Mouse (Mus musculus): Measurements from ENCODE around the gene Hk2. TPM values are rescaled to one million over a fixed set of nuclear protein-coding genes. Genes with fewer than 3 reads are reported as not detected.
"Not testable (repeated sequence)": the region's sequence is repeated elsewhere in the genome, so short reads cannot be mapped to it uniquely, and the experiment has no call there.

The Hk2 gene
- total RNA-seq, 2 experiments from 2014 or later = 6.5 to 6.8 TPM

DNA sequence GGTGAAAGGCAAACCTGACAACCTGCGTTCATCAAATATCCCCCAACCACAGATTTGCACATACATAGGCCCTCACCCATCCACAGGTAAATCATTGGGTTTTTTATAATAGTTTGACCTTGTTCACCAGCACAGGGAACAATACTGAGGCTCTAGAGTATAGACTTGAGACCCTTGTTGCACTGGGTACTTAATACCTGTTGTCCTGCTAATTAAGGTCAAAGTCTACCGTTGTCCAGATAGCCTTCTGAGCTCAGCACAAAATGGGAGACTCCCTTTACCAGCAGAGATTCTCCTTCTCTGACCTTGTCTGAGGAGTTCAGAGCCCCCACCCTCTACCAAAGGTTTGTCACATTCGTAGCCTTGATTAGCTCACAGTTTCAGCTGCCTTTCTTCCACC lies 70.5 kb downstream of the Hk2 start:
- ATAC-seq (replicated peaks; ENCODE audit: low FRiP score, low TSS enrichment, poor library complexity, severe bottlenecking) = no peak

DNA sequence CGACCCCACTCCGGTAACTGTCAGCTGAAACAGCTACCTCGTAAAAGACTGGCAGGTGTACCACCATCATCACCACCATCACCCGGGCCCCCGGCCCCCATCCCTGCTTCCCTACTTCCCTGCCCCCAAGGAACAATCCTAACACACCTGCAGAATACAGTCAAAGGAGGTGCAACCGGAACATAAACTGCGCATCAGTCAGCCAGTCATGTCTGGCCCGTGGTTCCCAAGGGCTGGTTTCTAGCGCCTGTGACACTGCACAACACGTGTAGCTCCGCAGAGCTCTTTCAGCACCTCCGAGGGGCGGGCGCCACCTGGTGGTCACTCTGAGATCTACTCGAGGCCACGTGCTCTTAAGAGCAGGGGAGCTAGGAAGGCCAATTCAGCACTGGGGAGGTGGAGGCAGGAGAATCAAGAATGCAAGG lies 71.6 kb downstream of the Hk2 start:
- peak; percentile 99 for ATAC-seq (replicated peaks; ENCODE audit: low FRiP score, low TSS enrichment, poor library complexity, severe bottlenecking)

DNA sequence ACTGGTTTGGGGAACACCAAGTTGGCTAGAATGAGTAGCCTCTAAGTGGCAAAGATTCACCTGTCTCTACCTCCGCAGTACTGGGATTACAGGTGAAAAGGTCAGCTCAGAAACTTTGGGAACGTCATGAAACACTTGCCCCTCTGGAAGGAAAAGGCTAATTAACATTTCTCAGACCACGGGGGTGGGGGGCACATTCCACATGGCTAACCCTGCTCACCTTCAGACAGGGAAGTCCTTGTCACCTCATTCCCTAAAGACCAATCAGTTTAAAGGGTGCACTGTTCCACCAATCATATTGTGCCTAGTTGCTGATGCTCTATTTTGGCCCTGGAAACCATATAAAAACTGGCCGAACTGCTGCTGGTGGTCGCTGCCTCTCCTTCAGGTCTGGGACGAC lies 73.0 kb downstream of the Hk2 start:
- ATAC-seq (replicated peaks; ENCODE audit: low FRiP score, low TSS enrichment, poor library complexity, severe bottlenecking) = no peak

DNA sequence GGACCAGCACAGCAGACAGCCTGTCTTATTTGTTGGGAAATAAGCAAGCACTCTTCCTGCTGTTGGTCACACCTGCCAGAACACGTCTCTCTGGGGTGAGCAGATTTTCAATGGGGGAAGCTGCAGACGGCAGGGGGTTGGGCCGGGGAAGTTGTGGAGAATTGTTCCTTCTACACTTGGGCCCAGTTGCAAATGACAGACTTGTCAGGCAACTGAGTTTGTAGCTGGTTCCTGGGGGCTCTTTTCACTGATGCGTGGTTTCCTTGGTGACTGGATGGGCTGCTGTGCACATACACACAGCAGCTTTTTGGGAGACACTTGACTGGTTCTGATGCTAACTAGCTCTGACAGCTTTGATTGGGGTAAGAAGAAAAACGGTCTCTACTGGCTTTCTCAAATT lies 74.4 kb downstream of the Hk2 start:
- ATAC-seq (replicated peaks; ENCODE audit: low FRiP score, low TSS enrichment, poor library complexity, severe bottlenecking) = no peak

DNA sequence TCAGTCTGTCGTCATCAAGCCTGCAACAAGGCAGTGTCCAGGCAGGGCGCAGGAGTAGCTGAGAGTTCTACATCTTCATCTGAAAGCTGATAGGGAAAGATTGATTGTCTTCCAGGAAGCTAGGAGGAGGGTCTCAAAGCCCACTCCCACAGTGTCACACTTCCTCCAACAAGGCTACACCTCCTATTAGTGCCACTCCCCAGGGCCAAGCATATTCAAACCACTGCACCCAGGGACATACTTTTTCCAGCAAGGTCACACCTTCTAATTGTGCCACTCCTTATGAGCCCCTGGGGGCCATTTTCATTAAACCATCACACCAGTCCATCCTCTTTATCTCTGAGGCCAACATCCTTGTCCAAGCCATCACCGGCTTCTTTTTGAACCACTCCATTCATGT lies 77.5 kb downstream of the Hk2 start:
- ATAC-seq (replicated peaks; ENCODE audit: low FRiP score, low TSS enrichment, poor library complexity, severe bottlenecking) = no peak

DNA sequence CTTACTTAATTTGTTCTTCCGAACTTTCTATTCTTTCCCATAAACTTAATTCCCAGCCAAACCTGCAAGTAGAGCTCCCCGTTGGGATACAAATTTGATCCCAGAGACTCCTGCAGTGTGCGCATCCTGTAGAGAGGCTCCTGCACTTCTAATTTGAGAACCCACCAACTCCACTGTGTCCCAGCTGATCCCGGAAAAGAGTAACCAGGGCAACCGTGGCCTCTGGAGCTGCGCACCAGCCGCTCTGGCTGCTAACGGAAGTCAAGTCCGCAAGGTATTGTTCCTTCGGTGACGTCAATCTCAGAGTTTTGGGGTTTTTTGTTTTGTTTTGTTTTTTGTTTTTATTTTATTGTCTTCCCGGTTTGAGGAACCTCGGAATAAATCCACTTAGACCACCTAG lies 79.6 kb downstream of the Hk2 start:
- ATAC-seq (replicated peaks; ENCODE audit: low FRiP score, low TSS enrichment, poor library complexity, severe bottlenecking) = no peak

DNA sequence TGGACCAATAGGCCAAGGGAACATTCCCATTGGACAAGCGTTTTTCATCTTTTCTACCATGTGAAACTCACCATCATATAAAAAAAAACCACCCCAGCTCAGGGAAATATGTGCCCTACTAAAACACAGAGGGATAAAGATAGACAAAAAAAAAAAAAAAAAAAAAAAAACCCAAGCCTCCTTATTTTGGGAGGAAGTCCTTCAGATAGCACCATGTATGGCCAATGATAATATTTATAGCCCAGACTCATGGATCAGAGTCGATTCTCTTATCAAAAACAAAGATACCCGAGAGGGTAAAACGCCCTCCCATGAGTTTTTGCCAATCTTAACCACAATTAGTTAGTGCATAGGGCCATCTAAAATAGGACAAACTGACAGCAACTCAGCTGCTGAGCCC lies 84.8 kb downstream of the Hk2 start:
- no peak for ATAC-seq (replicated peaks; ENCODE audit: low FRiP score, low TSS enrichment, poor library complexity, severe bottlenecking)

DNA sequence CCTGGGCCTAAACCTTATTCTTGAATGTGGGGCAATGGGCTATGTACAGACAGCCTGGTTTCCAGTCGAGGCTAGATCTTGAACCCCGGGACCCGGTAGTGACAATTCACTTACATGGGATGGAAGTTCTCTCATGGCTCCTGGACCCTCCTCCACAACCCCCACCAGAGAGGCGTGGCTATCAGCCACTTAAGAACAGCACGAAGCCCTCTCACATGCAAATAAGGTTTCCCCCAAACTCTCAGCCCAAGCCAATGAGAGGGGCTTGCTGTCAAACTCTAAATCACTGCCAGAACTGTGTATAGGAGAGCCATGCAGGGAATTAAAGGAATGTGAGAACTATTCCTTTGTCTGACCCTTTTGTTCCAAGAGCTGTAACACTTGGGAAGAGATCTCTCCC lies 85.7 kb downstream of the Hk2 start:
- ATAC-seq (replicated peaks; ENCODE audit: low FRiP score, low TSS enrichment, poor library complexity, severe bottlenecking) = not testable (repeated sequence)

DNA sequence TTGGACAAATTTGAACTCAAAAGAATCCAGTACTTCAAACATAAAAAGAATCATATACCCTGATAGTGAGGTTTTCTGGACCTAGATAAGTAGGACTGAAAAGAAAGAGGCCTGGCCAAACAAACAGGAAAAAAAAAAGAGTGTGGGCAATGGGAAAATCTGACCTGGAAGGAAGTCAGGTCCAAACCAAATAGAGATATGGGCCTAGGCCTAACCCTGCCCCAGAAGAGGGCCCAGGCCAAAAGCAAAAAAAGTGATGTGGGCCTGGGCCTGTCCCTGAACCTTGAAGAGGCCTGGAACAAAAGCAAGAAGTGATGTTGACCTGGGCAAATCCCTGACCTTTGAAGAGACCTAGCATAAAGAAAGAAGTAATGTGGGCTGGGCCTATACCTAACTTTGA lies 90.1 kb downstream of the Hk2 start:
- ATAC-seq (replicated peaks; ENCODE audit: low FRiP score, low TSS enrichment, poor library complexity, severe bottlenecking) = no peak

DNA sequence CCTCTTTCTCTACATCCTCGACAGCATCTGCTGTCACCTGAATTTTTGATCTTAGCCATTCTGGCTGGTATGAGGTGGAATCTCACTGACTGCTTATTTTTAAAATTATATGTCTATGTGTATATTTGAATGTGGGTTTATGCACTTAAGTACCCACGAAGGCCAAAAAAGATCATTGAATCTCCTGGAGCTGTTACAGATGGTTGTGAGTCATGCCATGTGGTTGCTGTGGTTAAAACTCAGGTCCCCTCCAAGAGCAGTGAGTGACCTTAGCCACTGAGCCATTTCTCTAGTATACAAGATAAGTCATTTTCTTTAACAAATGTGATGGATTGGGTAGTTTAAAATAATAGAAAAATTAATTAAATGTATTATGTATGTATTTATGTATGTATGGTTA lies 95.0 kb downstream of the Hk2 start:
- not testable (repeated sequence) for ATAC-seq (replicated peaks; ENCODE audit: low FRiP score, low TSS enrichment, poor library complexity, severe bottlenecking)

DNA sequence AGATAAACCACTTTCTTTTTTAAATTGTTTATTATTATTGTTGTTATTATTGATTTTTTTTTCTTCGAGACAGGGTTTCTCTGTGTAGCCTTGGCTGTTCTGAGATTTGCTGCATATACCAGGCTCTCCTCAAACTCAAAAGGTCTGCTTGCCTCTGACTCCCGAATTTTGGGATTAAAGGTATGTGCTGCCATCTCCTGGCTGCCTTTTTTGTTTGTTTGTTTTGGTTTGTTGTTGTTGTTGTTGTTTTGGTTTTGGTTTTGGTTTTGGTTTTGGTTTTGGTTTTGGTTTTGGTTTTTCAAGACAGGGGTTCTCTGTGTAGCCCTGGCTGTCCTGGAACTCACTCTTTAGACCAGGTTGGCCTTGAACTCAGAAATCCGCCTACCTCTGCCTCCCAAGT lies 96.6 kb downstream of the Hk2 start:
- not testable (repeated sequence) for ATAC-seq (replicated peaks; ENCODE audit: low FRiP score, low TSS enrichment, poor library complexity, severe bottlenecking)

Other genes with a start within 250 kb of the Hk2 start
- 66.7 and 69.6 TPM in 2 replicates for gene Pole4, start 69.1 kb downstream of the Hk2 start, total RNA-seq (2014; fragmentation: Nextera tagmentation)
- 38.8 and 41.2 TPM in 2 replicates for gene Pole4, start 69.1 kb downstream of the Hk2 start, total RNA-seq (2017)
- gene Sema4f, start 165.3 kb upstream of the Hk2 start, total RNA-seq (2014; fragmentation: Nextera tagmentation) = not detected in 2 replicates
- gene Sema4f, start 165.3 kb upstream of the Hk2 start, total RNA-seq (2017) = not detected in 2 replicates
- 11.4 and 16.2 TPM in 2 replicates for gene M1ap, start 172.4 kb upstream of the Hk2 start, total RNA-seq (2014; fragmentation: Nextera tagmentation)
- gene M1ap, start 172.4 kb upstream of the Hk2 start, total RNA-seq (2017) = 7.5 and 10.2 TPM in 2 replicates